Mouse (Mus musculus): ENCODE measurements around the gene Rab1a.

GRCm38 (mm10) chr11:20165991-20166390 lies 35.2 kb upstream of the Rab1a start:
- no peak for TF ChIP-seq CTCF (IDR thresholded peaks at IDR 0.05; ENCODE audit: low read depth, low read length)
- no peak for TF ChIP-seq POLR2A (IDR thresholded peaks at IDR 0.05; ENCODE audit: extremely low read depth, insufficient read depth, low read length)

Data from liver, adult 2 months (tissue).